Mouse (Mus musculus) frontal cortex, postnatal 36 days (tissue): ENCODE data around the gene Mrfap1.

Experiments used
- DNase-seq, 2 experiments: peaks; one replicate each; pipeline ENCODE4 v3.0.0; 2022; ENCODE audit warnings: low spot score in 2 of 2

Mrfap1 gene

GRCm38 (mm10) chr5:36796296-36797014, at the start of gene Mrfap1:
Gene Mrfap1 (minus strand): TSS chr5:36796772.
- DNase-seq = peak; percentile 95

GRCm38 (mm10) chr5:36844490-36844889, 47.9 kb upstream of the Mrfap1 start:
- DNase-seq = peak; percentile 28 to 53

- DNase-seq = no peak
These were observed 45.1 kb upstream of the Mrfap1 start for GRCm38 (mm10) chr5:36841701-36842100.

- DNase-seq = no peak
These were observed 43.5 kb upstream of the Mrfap1 start for GRCm38 (mm10) chr5:36840092-36840491.

- no peak for DNase-seq
These were observed 43.0 kb upstream of the Mrfap1 start for GRCm38 (mm10) chr5:36839602-36840001.

DNA sequence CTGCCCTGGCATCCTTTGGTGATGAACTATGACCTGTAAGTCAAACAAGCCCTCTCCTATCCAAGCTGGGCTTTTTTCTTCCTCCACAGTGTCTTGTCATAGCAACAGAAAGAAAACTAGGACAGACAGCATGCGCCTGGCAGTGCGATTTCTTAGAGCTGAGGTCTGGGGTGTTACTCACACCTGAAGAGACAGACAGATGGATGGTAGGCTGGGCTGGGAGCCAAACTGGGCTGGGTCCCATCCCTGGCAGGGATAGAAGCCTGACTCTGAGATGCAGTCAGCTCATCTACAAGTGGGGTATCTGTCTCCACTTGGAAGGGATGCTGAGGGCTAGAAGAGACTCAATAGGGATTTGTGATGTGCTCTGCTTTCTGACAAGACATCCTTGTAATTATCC, 42.5 kb upstream of the Mrfap1 start:
- peak; percentile 81 to 88 for DNase-seq

GRCm38 (mm10) chr5:36835933-36836332, 39.4 kb upstream of the Mrfap1 start:
- DNase-seq = peak; percentile 80 to 89

GRCm38 (mm10) chr5:36831272-36831671, 34.7 kb upstream of the Mrfap1 start:
- peak; percentile 39 to 72 for DNase-seq

DNA sequence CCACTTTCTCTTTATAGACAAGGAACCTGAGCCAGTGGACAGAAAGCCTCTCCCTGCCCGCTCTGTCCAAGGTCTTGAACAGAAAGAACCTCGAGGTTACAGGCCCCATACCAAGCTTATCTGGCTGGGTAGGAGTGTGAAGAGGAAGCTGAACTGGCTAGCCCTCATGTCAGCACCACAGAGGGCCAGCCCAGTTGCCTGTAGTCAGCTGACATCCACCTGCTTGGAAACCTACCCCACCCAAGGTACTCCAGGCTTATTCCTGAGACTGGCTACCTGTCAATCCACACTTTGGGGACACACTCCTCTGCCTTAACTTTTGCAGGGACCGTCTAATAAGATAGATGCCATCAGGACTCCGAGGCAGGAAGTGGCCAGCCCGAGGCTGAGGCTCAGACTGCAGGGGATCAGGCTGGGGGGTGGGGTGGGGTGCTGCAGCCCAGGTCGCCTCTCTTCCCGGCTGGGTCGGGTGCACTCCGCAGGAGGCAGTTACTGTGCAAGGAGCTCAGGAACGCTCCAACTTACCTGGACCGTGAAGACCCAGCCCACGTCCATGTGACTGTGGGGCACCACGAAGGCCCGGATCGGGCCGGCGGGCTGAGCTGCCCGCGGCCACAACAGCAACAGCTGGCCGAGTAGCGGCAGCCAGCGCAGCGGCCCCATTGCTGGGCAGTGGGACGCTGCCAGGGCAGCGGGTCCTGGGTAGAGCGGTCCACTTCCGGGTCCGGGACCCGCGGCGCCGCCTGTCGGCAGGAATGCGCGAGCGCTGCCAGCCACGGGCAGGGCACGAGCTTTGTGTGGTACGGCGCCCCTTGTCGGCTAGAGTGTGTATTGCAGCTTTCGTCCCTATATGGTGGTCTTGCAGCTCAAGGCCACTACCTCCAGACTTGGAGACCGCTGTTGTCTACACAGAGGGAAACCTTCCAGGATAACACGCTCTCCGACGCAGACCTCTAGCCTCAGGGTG, 33.6 kb upstream of the Mrfap1 start, which contains the start of gene Man2b2:
TSS of gene Man2b2 (minus strand) at position 741 of the 967 bp plus-strand sequence.
- peak; percentile 89 to 91 for DNase-seq

DNA sequence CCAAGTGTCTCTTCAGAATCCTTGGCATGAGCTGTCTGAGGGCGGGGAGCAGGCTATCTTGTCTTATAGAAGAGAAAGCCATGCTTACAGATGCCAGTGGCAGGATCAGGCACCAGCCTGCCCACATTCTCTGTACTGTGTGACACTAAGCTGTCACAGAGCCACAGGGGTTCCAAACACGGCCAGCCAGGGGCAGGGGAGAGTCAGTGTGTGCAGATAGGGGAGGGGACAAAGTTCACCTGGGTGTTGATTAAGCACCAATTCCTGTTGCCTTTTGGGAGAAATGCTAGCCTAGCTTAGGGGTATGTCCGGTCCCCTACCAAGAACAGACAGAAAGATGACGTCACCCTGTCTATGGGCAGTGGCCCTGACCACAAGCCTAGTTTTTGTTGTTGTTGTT, 32.5 kb upstream of the Mrfap1 start:
- DNase-seq = no peak

GRCm38 (mm10) chr5:36822907-36823306, 26.3 kb upstream of the Mrfap1 start:
- no peak for DNase-seq

DNA sequence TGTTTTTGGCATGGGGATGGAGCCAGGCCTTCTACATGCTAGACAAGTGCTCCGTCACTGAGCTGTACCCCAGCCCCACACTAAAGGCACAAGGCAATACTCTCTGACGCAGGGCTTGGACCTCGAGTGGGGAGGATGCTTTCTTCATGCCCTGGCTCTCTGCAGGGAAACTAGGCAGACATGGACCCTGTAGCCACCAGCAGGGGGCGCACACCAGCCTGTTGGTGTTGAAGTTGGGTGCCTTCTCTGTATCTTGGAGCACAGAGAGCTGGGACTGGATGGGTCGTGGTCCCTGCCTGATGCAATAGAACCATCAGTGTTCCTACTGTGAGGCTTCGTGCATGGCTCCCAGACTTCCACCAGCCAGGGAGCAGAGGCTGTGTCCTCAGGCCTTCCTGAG, 23.6 kb upstream of the Mrfap1 start:
- DNase-seq = peak; percentile 59 to 70

- no peak for DNase-seq
These were observed 23.2 kb upstream of the Mrfap1 start for GRCm38 (mm10) chr5:36819742-36820141.

DNA sequence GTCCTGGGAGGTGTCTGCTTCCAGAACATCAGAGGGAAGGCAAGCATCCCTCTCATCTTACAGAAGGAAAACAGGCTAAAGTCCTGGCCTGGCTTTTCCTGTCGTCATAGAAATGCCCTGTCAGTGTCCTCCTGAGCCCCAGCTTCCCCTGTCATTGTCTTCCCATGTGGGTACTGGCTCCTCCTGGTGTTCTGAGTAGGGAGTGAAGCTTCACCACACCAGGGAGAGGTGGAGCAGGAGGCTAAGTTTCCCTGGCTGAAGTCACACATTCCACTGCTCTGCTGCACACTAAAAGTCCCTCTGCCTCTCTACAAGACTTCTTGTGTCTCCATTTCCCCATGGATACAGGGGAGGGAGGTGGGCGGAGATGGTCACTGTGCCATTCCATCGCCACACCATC, 21.2 kb upstream of the Mrfap1 start:
- no peak for DNase-seq

DNA sequence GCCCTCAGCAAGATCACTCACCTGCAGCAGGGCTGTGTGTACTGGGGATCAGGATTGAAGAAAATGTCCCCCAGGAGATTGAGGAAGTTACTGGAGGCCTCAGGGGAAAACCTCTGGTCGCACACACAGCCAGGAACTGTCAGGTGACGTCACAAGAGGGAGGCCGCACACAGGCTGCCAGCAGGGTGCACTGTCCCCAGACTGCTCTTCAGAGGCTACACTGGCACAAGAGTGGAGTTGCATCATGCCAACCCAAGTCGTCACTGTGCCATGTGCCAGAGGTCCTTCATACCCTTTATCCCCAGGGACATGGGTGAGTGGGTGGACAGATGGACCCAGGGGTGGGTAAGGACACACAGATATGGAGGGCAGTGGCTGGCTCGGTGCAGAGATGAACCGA, 18.0 kb upstream of the Mrfap1 start:
- DNase-seq = no peak

DNA sequence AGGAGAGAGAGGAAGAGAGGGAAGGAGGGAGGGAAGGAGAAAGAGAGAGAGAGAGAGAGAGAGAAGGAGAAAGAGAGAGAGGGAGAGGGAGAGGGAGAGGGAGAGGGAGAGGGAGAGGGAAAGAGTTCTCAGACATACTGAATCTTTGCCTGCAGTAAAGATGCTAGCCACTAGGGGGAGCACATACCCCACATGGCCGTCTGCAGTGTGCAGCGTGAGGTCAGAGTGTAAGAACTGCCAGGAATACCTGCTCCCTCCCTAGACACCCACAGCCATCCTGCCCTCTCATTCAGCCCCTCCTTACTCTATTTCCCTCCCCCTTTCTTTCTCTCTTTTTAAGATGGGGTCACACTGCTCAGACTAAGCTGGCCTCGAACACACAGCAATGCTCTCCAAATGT, 14.8 kb upstream of the Mrfap1 start:
- peak; percentile 63 to 76 for DNase-seq

- DNase-seq = no peak
These were observed 14.1 kb upstream of the Mrfap1 start for GRCm38 (mm10) chr5:36810634-36811033.

- DNase-seq = no peak
These were observed 12.6 kb upstream of the Mrfap1 start for GRCm38 (mm10) chr5:36809123-36809522.

- DNase-seq = no peak
These were observed 10.5 kb upstream of the Mrfap1 start for GRCm38 (mm10) chr5:36807106-36807505.

DNA sequence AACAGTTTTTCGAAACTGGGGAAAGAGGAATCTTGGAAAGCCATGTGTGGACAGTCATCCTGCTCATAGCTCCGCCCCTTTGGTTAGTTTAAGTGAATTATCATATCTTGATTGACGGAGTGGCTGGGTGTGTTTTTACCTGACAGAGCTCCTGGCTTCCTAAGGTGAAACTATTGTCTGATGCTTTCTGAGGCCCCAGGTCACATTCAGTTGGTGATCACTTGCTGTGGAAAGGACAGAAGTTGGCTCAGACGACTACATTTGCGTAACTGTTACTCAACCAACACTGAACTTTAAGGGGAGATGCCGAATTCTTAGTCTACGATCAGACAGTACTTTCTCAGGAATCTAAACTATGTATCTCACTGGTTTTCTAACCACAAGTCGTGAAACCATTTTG, 719 bp upstream of the Mrfap1 start:
- DNase-seq = no peak

DNA sequence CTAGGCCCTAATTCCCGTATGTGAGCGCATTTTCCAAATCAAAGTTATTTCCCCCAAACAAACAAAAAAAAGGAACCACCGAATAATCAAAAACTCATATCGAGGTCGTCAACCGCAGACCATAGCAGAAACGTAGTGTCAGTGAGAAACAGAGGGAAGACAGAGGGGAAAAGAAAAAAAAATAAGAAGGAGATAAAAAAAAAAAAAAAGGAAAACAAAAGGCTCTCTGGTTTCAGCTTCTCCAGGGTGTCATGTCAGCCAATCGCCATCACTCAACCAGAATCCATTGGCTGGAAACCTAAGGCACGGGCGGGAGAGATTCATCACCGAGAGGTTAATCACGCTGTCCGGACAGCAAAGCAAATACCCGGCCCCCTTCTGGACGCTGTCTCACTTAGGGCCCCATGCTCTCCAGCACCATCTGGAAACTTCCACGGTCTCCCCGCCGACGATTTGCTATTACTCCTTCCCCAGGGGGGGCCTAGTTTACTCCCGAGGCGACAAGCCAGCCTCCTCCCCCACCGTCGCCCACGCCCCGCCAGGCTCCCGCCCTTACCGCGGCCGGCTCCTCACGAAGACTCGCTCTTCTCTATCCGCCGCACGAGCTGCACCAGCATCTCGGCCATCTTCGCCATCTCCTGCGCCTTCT, 801 bp downstream of the Mrfap1 start:
- DNase-seq = peak; percentile 70 to 71

DNA sequence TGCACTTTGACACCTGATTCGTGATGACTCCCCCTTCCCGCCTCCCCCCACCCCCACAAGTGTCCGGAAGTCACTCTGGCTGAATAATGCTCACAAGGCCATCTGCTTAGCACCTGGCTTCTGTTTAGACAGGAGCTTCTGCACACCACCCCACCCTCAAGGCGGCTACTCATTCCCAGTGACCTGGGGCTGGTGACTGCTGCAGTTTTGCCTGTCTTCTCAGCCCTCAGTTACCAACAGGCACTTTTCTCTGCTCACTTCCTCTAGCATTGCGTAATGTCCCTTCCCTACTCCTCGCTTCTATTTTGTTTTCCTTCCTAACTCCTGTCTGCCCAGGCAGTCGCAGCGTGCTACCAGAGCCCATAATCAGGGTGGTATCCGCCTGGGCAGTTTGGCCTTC, 4.7 kb downstream of the Mrfap1 start:
- no peak for DNase-seq
